Mouse (Mus musculus) layer of hippocampus, adult 2 months (tissue): Measurements from ENCODE around the gene Rapgef1. TPM values are rescaled to one million over a fixed set of nuclear protein-coding genes. Genes with fewer than 3 reads are reported as not detected.

ENCODE experiments used
- DNase-seq, 2 experiments: peaks; one replicate each; pipeline ENCODE4 v3.0.0; 2022; ENCODE audit warnings: low spot score in 2 of 2
- H3K27ac ChIP-seq: fragments of 200-600 bp; 2 replicates; pipeline ENCODE4 v1.8.1; 2022
- H3K4me3 ChIP-seq: fragments of 200-600 bp; 2 replicates; pipeline ENCODE4 v1.8.1; 2022; ENCODE audit warnings: mild to moderate bottlenecking
- CTCF ChIP-seq: fragments of 200-600 bp; conservative IDR thresholded peaks from 2 replicates; pipeline ENCODE4 v1.8.1; 2022; ENCODE audit warnings: antibody characterized with exemption, mild to moderate bottlenecking, moderate library complexity
- total RNA-seq, 2 experiments: library from RNA; stranded (reverse); gene quantifications; 2 replicates each; pipeline ENCODE4 v1.2.3; 2021

The Rapgef1 gene
- total RNA-seq, 2 experiments from 2014 or later = 91.3 to 94.9 TPM

GRCm38 (mm10) chr2:29737209-29737925 is 117.8 kb downstream of the Rapgef1 start:
- Histone ChIP-seq H3K27ac (no peak overlapping the region), H3K4me3 (no peak overlapping the region)
- no peak for TF ChIP-seq CTCF
- DNase-seq = no peak

- no peak for DNase-seq
- TF ChIP-seq CTCF = no peak
- H3K4me3 ChIP-seq = no peak overlapping the region
- H3K27ac ChIP-seq = peak overlapping the region; percentile 40
These were observed 119.3 kb downstream of the Rapgef1 start for GRCm38 (mm10) chr2:29738799-29739198.

GRCm38 (mm10) chr2:29739368-29739767 is 119.8 kb downstream of the Rapgef1 start:
- Histone ChIP-seq H3K27ac (peak overlapping the region; percentile 40), H3K4me3 (no peak overlapping the region)
- TF ChIP-seq CTCF = peak; percentile 56
- no peak for DNase-seq

DNA sequence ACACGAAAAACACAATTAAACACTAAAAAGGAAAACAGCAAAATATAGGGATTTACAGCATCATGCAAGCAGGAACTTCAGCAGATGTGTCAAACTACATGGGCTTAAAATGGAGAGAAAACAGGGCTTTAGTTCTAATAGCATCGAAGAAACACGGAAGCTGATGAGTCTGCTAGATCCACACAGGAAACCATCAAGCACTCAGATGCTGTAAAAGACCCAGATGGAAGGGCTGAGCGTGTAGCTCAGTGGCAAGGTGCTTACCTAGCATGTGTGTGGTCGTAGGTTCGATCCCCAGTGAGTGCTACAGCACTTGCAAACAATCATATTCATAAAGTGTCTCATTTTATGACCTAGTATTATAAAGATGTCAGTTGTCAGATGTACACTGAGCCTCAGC is 121.7 kb downstream of the Rapgef1 start:
- DNase-seq = no peak
- no peak overlapping the region for H3K4me3 ChIP-seq
- H3K27ac ChIP-seq = no peak overlapping the region
- TF ChIP-seq CTCF = no peak

- no peak for DNase-seq
- H3K27ac ChIP-seq = no peak overlapping the region
- TF ChIP-seq CTCF = no peak
- no peak overlapping the region for H3K4me3 ChIP-seq
These were observed 124.7 kb downstream of the Rapgef1 start for GRCm38 (mm10) chr2:29744256-29744655.

GRCm38 (mm10) chr2:29747188-29747782 is 127.8 kb downstream of the Rapgef1 start:
- no peak for TF ChIP-seq CTCF
- peak overlapping the region; percentile 46 for H3K4me3 ChIP-seq
- peak overlapping the region; percentile 29 for H3K27ac ChIP-seq
- no peak for DNase-seq

- no peak for DNase-seq
- peak; percentile 71 for TF ChIP-seq CTCF
- Histone ChIP-seq H3K4me3 (no peak overlapping the region), H3K27ac (no peak overlapping the region)
These were observed 128.3 kb downstream of the Rapgef1 start for GRCm38 (mm10) chr2:29747852-29748251.

DNA sequence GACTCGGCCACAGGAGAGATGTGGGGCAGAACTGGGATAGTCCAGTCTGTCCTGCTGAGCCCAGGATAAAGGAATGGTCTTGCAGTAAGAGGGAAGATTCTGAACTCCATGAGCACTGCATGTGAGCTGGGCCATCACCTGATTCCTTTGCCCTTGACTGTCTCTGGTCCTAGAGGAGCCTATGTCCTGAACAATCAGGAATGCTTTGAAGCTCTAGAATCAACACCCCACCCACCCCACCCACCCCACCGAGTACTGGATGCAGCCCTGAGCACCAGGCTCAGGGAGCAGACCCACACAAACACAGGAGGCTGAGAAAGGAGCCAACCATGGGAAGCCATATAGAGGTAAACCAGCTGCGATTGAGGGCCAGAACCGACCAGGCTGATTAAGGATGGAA is 129.0 kb downstream of the Rapgef1 start:
- H3K27ac ChIP-seq = no peak overlapping the region
- no peak overlapping the region for H3K4me3 ChIP-seq
- DNase-seq = no peak
- TF ChIP-seq CTCF = no peak

DNA sequence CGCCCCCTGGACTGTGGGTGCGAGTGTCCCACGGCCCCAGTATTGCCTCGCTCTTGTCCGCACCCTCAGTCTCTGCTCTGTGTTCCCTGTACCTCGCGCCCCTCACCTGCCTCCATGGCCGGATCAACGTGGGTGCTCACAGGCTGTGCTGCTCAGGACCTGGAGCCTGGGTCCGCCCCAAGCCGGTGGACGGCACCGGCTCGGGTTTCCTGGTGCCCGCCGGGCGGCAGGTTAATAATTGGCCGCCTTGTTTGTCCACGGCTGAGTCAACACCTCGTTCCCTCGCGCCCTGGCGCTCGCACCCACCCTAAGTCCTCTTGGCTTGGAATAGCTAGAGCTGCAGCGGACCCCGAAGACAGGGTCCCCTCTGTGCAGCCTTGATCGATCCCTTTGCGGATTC is 132.0 kb downstream of the Rapgef1 start, which contains the start of gene Gm13420:
TSS of gene Gm13420 (minus strand) at position 189 of the 400 bp plus-strand sequence.
- no peak for DNase-seq
- no peak within 1 kb of the TSS for H3K4me3 ChIP-seq
- no peak for TF ChIP-seq CTCF
- no peak within 1 kb of the TSS for H3K27ac ChIP-seq

- Histone ChIP-seq H3K27ac (no peak overlapping the region), H3K4me3 (no peak overlapping the region)
- TF ChIP-seq CTCF = no peak
- DNase-seq = no peak
These were observed 132.9 kb downstream of the Rapgef1 start for GRCm38 (mm10) chr2:29752397-29752796.

DNA sequence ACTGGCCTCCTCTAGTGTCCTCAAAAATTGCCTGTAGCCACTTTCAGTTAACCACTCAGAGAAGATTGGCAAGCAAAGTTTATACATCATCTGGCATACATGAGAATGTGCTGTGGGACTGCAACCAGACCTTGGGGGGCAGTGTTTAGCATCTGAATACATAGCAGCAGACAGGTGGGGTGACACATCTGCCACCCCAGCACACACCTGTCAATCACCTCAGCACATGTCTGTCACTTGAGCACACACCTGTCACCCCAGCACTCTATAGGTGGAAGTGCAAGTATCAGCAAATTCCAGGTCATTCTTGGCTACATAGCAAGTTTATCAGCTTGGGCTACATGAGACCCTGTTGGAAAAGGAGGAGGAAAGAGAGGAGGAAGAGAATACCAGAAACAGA is 136.2 kb downstream of the Rapgef1 start:
- TF ChIP-seq CTCF = no peak
- H3K27ac ChIP-seq = no peak overlapping the region
- no peak overlapping the region for H3K4me3 ChIP-seq

GRCm38 (mm10) chr2:29764831-29765230 is 145.3 kb downstream of the Rapgef1 start:
- no peak overlapping the region for H3K4me3 ChIP-seq
- H3K27ac ChIP-seq = no peak overlapping the region
- DNase-seq = peak; percentile 38 to 60
- TF ChIP-seq CTCF = peak; percentile 94

More for the DNA sequence above, 136.2 kb downstream of the Rapgef1 start:
- DNase-seq = no peak

GRCm38 (mm10) chr2:29767976-29768709 is 148.6 kb downstream of the Rapgef1 start:
- TF ChIP-seq CTCF = no peak
- no peak for DNase-seq
- Histone ChIP-seq H3K27ac (no peak overlapping the region), H3K4me3 (no peak overlapping the region)
